Mouse (Mus musculus): Measurements from ENCODE around the gene Mesp2.

Gene Mesp2

DNA sequence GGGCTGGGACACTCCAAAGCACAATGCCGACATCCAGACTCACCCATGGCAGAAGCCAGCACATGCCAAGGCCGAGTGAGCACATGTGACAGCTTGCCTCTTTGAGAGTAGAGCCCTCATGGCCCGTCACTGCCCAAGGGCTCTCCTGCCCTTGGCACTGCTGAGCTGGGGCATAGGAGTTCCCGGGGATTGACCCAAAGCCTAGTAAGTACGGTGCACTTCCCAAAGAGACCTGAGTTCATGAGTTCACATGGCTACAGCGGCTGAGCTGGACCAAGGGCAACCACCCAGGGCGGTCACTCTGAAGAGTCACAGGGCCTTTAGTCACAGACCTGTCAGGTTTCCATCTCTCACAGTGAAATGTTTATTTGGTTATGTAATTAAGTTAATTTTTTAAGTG lies 2.0 kb upstream of the Mesp2 start:
- no peak for DNase-seq

DNA sequence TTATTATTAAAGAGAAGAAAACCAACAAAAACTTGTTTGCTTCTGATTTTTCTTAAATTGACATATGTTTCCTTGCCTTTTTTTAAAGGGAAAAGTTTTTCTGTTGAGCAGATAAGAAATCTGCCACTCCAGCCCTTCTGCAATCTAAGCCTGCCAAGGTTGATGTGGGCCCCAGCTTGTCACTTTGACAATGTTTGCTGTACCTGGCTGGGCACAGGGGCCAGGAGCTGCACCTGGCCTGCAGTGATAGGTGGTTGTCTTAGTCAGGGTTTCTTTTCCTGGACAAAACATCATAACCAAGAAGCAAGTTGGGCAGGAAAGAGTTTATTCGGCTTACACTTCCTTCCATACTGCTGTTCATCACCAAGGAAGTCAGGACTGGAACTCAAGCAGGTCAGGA lies 2.9 kb downstream of the Mesp2 start:
- DNase-seq: no peak

DNA sequence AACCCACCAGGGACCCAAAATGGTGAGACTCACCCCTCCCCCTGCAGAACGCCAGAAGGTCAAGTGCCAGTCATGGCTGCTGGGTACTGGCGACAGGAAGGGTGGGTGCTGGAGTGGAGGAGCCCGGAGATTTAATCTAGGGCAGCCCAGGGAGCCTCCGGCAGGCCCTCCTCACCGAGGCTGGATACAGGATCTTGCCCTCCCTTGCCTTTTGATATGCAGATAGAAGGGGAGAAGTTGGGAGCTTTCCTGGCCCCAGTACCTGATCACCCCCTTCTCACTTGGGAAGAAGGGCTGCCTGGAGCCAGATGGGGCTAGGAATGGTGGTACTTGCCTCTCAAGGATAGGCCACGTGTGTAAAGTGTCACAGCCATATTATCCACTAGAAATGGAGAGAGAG lies 7.8 kb downstream of the Mesp2 start:
- DNase-seq: no peak

DNA sequence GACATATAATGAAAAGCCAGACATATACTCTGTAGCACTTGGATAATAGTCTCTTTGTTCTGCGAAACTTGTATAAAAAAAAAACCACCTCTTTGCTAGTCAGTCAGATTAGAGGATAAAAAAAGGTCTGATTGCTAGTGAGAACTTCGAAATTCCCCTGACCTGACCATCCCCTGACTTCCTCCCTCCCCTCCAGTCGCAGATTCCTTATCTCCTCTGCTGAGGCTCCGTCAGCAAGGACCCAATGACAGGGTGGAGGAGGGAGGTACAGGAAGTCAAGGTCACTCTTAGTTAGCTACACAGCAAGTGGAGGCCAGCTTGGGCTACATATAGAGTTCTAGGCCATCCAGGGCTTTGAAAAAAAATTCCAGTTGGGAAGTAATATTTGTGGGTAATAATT lies 9.0 kb downstream of the Mesp2 start:
- no peak for DNase-seq

DNA sequence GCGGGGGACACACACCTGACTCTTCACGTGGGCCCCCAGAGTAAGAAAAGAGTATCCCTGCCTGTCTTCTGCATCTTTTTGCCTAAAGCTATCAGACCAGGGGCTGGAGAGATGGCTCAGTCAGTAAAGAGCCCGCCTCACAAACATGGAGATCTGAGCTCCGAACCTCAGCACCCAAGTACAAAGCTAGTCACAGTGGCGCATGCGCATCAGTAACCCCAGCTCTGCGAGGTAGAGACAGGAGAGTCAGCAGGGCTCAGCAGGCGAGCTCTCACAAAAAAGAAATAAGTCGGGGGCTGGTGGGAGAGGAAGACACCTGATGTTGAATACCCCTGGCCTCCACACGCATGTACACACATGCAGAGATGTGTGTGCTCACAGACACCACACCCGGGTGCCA lies 9.5 kb downstream of the Mesp2 start:
- DNase-seq: no peak

DNA sequence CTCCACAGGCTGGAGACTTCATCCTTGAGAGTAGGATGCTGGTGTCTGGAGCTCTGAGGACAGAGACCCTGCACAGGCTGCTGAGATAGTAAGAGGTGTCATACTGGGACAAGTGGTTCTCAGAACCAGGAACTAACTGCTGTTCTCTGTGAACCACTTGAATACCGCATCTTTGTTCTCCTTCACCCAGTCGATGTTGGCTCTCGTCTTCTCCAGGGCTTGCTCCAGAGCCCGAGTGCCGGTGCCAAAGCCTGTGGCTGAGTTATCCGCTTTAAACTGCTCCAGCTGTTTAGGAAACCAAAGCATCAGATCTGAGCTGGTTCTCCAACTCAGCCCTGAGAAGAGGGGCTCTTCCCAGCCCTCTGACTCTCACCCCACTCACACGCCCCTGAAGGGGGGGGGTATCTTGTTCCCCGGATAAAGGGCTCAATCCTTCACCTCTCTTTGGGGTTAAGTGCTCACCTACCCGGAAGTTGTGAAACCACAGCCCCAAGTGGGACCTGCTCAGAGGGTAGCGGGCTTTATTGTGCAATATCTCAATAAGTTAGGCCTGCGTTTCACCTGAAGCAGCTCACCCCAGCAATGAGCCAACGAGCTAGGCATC lies 11.7 kb downstream of the Mesp2 start:
- DNase-seq: no peak

DNA sequence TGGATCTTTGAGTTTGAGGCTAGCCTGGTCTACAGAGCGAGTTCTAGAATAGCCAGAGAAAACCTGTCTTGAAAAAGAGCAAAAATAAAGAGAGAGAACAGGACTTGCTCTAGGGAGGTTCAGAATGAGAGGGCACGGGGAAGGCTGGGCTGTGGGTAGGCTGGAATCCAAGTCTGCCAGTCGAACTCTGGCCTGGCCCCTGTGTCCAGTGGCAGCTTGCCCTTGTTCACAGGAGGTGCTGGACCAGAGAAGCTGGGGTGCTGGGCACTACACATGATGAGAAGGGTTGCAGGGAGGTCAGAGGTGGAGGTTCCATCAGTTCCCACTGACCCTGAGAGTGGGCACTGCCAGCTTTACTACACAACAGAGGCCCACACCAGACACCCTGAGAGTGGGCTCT lies 17.8 kb downstream of the Mesp2 start:
- DNase-seq: no peak

DNA sequence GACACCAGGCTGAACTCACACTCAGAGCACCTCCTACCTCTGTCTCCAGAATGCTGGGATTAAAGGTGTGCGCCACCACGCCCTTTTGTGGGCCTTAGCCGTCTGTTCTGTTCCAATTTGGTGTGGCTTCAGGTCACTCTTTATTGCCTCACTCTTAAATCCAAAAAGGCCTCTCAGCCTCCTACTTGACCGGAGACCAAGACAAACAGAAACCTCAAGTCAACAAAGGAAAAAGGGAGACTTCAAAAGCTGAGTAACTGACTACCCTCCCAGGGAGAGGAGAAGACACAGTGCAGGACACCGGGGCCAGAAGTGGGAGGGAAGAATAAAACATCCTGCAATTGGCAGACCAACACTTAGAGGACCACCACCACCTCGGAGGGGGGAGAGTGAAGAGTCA lies 20.6 kb downstream of the Mesp2 start:
- no peak for DNase-seq

DNA sequence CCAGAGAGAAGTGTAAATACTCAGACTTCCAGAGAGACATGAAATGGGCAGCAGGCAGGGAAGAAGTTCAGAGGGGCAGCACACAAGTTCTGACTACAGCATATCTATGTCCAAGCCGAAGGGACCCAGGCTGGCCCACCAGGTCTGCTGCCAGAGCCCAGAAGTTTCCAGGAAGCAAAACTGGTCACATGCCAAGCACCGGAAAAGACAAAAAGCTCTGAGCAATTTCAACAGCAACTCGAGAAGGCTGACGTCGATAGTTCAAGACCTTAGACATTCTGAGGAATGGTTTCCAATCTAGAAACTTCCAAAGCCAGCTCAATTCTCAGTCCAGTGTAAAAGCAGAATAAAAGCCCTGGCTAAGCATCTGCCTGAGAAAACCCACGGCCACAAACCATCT lies 21.1 kb downstream of the Mesp2 start:
- DNase-seq: no peak

DNA sequence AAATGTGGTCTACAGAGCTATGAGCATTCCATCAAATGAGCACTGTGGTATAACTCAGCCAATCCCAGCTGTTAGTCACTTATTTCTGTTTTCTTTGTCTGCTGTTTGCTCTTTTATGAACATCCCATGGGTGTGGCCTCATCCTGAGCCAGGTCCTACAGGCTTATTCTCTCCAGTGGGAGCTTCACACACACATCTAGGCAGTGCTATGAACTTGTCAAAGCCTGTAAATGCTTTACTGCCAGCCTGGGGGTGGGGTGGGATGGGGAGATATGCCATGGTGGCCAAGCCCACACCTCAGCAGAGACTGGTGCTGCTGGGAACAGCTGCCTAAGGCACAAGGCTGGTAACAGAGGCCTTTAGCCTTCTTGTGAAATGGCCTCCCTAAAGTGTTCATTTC lies 22.5 kb downstream of the Mesp2 start:
- no peak for DNase-seq

DNA sequence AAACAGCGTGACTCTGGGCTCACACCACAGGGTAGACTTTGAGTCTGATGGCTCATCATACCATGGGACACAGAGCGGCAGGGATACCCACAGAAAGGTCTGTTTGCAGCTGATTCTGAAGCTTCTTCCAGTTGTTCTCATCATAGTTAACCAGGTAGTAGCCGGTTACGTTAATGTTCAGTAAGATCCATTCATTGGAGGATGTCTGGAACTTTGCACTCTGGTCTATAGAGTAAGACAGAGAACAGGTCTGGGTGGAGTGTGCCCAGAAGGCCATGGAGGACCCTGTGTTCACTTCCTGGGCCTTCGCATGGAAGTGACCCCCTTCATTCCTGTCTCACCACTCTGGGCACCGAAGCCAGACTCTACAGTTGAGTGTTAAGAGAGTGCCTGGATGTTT lies 24.7 kb downstream of the Mesp2 start:
- DNase-seq: no peak

DNA sequence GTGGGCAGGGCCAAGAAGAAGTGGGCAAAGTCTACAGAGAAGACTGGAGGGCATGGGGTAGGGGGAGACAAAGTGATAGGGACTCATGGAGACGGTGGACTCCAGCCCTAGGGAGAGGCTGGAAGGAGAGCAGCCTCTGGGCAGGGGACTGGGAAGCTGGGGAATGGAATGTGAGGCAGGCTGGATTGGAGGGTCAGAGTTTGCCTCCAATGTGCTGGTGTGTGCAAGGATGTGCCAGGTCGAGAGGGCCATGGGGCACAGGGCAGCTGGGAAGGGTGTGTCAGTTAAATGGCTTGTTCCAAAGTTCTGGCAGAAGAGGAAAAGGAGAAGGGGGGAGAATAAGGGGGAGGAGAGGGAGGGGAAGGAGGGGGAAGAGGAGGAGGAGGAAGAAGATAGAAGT lies 26.7 kb downstream of the Mesp2 start:
- DNase-seq: no peak

DNA sequence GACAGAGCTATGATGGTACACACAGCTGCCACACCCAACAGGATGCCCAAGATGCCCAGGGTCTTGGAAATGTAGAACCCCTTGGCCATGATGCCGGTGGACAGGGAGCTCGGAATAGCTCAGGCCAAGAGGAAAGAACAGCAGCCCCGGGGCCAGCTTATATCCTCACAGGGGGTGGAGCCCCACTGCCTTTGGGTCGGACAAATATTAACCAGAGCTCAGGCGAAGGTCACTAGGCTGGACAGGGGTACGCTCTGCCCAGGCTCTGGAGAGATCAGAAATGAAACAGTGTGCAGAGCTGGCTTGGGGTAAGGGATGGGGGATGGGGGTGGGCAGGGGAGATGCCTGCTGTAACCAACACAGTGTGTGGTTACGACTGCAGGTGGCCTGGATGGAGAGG lies 31.6 kb downstream of the Mesp2 start:
- DNase-seq: no peak

DNA sequence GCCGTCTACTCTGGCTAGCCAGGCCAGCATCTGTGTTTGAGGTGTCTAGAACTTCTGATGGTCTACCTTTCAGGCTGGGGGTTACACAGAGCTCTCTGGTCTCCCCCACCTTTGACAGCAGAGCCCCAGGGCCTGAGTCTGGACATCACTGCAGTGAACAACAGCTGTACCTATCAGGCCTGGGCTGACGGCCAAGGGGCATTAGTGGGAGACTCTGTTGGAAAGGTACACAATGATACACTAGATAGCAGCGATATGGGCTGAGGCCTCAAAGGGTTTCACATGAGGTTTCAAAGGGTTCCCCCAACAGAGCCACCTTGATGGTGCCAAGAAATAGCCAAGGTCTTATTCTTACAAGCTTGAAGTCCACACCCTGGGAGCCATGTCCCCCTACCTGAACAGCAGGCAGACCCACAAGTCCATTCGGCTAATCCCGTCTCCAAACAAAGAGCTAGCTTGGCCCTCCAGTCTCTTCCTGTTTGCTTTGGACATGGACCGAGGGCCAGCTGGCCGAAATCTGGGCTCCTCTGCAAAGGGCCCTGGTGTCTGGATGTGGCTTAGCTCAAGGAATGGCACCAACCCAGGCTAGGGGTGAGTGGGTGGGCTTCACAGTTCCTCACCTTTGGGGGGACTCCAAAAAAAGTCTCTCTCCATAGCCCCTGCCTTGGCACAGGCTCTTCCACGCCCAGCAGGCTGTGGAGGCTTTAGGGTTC lies 33.7 kb downstream of the Mesp2 start:
- DNase-seq: no peak

DNA sequence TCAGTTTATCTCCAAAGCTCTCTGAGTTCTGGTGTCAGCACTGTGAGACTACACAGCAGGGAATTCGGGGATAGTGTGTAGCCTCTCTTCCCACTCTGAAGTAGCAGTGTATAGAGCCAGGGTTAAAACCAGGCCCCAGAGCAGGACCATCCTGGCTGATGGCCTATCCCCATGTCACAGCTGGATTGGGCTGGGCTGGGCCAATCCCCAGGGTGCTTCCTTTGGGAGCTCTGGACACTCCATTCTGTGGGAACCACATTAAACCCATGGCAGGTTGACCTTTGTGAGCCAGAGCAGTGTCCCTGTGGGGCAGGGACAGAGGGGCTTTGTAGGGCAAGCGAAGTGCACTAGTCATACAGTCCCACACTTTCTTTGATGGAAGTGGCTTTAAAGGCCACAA lies 35.8 kb downstream of the Mesp2 start:
- DNase-seq: no peak

DNA sequence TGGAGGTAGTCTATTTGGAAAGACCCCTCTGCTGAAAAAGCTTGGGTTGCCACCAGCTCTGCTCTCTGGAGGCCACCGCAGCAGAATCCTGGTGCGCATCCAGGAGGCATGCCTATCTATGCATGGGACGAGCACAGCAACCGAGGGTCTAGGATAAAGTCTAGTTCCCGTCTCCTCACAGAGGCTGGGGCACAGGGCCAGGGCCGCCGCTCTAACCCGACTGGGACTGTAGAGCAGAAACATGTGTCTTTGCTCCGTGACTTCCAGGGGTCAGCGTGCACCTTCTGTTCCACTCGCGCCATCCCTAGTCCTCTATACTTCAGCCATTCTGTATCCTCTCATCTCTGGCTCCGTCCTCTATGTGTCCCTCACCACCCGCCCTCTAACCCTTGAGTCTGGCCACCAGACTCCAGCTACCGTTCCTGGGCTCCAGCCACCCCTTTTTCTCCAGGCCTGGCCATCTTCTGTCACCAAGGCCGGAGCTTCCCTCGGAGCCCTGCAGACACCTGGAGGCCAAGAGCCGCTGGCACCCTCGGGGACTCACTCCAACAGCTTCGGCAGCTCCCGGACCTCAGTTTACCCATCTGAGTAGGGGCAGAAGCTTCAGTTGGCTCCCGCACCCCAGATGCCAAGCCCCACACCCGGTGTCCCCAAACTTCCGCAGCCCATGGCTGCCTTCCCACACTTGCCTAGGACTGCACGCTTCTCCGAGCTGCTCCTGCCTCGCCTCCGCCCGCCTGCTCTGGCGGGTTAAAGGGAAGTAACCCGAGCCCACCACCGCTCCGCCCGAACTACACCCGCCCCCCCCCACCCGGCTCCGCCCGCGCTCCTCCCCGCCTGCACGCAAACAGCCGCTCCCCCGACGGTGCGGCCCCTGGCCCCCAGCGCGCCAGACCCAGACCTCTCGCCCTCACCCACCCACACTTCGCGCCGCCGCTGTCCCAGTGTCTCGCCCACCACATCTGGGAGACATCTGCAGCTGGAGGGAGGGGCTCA lies 37.2 kb downstream of the Mesp2 start:
- DNase-seq: no peak

DNA sequence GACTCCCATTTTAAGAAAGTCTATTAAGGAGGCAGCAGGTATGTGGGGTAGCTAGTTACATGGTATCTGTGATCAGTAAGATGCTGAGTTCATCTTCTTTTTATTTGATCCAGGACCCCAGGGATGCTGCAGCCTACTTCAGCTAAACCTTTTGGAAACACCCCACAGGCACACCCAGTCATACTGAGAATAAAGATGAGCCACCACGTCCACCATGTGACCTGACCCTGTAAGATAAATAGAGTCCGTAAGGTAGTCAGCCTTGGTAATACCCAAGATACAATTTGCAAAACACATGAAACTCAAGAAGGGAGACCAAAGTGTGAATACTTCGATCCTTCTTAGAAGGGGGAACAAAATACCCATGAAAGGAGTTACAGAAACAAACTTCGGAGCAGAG lies 45.8 kb downstream of the Mesp2 start:
- no peak for DNase-seq

DNA sequence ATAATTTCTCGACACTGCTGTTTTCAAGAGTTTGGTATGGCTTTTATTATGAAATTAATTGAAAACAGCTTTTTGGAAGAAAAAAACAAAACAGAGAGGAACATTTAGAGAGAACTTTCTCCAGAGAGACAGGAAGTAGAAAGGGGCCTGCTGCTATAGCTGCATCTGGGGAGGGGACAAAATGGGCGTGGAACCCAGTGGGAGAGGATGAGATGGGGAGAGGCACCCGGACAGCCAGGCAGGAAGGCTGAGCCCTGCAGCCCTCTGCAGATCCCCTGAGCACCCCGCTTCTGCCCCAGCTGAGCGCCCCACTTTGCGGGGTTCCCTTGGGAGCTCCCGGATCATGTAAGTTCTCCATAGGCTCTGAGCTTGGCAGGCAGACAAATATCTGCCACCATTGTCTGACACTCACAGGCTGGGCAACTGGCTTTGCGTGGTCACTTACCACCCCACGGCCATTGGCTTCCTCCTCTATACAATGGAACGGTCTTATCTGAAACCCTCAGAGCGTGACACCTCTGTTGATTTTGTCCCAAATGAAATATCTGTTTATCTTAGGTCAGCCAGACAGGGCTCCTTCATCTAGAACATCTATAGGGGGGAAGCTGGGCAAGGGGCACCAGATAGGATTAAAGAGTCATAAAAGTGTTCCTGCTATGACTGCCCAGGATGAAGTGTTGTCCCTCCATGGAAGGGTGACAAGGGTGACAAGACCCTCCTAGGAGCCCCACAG lies 47.8 kb downstream of the Mesp2 start:
- no peak for DNase-seq

DNA sequence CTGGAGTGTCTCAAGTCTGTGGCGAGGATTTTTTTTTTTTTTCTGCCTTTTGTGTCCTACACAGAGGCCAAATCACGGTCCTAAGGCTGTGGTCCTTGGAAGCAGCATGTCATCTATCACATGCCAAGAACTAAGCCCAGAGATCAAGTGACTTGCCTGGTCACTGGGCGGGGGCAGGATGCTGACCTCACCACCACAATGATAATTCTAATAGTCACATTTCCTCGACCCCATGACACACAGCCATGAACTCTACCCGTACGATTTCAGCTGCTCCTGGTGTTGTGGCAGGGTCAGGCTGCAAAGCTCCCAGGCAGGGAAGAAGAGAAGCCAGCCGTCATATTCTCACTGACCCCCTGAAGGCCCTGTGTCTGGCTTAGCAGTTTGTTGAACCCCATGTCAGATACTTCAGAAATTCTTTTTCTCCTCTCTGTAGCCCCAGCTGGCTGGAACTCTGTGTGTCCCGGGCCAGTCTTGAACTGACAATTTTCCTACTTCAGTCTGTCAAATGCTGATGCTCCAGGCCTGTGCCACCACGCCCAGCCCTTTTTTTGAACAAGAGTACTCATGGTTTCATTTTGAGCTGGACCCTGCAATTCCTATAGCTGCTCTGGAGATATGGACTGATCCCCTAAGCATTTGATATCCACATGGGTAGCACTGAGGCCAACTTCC lies 48.6 kb downstream of the Mesp2 start:
- DNase-seq: no peak

DNA sequence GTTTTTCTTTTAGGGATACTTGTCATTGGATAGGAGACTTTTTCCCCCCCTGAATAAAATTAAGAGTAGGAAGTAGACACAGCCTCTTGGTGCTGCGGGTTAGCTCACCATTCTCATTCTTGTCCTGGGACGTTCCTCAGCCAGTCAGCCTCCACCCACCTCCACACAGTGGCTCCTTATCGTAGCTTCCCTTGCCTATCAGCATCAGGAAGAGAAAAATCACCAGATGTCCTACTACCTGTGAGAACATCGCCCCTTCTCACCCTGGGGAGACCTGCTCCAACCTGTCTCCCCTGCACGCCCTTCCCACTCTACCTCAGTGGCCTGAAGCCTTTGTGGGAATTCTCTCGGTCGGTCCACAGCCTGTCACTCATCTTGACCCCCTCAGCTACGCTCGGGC lies 50.3 kb downstream of the Mesp2 start, which contains the start of gene Anpep:
TSS of gene Anpep (minus strand) at position 249 of the 400 bp plus-strand sequence.
- no peak for DNase-seq

DNA sequence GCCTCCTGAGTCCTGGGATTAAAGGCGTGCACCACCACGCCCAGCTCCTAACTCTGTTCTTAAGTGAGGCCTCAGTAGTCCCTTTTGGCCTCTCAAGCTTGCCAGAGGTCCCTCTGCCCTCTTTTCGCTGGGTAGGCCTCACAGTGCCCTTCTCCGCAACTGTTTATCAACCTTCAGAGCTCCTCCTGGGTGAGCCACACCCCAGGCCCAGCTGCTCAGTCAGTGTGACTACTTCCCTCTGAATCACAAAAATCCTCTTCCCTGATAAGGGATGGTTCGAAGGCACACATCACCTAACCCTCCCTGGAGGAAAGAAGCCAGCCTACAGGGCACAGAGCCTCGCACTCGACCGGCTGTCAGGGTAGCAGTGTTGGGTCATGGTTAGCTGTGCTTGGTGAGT lies 51.3 kb downstream of the Mesp2 start:
- no peak for DNase-seq
